Mouse (Mus musculus) olfactory bulb, adult 2 months (tissue): ENCODE measurements around the gene Dkk3.

Source experiments
- CTCF ChIP-seq: fragments of 200-500 bp; IDR thresholded peaks from 2 replicates; pipeline ENCODE4 v1.5.1; 2012; ENCODE audit warnings: low read depth, mild to moderate bottlenecking, low read length, moderate library complexity; ENCODE audit not compliant: insufficient read depth
- POLR2A ChIP-seq: fragments of 200-500 bp; IDR thresholded peaks from 2 replicates; pipeline ENCODE4 v1.6.1; 2012; ENCODE audit warnings: mild to moderate bottlenecking, low read depth, low read length, moderate library complexity; ENCODE audit not compliant: insufficient read depth

- no peak for TF ChIP-seq CTCF
- TF ChIP-seq POLR2A, result no peak
These were observed 22.3 kb downstream of the Dkk3 start for GRCm38 (mm10) chr7:112136537-112136936.
